Mouse (Mus musculus) A20 (cell line): ENCODE measurements around the gene Cmss1.

Source experiments
- DNase-seq: peaks from one replicate; pipeline ENCODE4 v3.0.0-alpha.2; 2011; ENCODE audit warnings: low read depth, low spot score

Gene Cmss1

DNA sequence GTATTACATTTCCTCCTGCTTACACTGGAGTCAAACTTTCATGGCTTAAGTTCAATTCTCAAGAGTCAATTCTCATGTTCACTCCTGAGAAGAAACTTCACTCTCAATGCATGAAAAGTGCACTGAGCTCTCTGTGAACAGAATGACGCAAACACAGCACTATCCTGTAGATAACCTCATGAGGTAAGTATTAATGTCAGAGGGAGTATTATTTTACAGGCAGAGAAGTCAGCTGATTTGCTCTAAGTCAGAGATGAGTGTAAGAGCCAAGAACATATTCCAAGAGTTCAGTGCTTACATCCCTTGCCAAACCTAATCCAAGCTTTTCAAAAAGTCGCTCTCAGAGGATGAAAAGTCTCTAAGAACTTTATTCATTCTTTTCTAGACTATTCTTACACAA, 128.2 kb downstream of the Cmss1 start:
- no peak for DNase-seq

DNA sequence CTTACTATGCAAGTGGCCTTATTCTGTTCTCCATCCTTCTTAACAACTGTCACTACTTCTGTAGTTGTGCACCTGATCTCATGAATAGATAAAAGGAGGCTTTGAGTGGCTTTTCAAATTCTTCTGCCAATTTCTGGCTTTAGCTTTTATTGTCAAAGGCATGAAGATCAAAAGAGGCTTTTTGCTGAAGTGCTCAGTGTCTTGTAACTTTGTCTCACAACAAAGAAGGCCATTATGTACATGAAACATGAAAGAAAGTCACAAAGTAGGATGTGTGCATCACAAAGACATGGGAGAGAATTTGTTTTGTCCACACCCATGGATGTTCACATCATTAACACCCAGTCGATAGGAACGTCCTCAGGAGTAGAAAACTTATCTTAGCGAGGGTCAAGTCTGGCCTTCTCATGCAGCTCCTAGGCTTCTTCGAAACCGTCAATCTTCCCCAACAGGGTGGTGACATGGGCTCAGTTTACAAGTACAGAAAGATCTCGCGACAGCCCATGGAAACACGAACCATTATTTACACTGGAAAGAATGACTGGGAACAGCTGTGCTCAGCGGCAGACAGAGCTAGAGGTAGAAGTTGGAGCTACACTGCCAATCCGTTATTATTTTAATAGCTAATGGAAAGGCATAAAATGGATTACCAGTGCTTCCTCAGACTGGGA, 133.1 kb downstream of the Cmss1 start:
- DNase-seq: no peak

DNA sequence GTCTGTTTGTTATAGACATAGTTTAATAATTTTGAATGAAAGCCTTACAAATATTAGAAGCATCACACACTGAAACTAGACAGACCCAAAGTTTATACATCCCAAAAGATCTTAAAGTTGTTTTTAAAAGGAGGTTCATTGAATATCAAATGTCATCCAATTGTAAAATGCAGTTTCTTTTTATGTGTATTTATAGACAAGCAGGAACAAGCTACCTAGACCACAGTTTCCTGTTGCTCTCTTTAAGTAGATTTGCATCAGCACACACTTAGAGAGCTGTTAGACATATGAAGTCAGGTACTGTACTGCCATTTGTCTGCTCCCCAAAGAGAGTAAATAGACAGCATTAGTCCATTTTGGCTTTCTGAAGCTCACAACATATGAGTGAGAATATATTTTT, 135.6 kb downstream of the Cmss1 start:
- DNase-seq: peak; percentile 72

DNA sequence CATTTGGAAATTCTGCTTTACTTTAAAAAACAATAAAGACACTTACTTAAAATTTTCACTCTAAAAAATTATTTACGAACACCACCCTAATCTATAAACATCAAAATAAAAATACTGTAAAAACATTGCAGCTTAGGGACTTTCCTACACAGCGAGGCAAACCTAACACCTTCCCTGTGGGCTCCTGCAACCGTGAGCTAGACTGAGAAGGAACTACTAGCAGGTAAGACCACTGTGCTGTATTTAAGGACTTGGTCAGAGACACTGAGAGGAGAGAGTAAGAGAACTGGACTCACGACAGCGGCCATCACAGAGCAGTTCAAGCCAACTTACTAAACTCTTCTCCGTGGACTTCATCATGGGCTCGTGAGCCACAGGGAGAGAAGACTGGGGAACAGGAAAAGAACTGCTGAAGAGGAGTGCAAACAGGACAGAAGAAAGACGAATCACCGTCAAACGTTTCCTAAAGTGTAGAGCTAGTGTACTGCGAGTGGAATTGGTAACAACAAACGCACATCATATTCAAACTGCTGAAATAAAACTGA, 136.3 kb downstream of the Cmss1 start:
- peak; percentile 57 for DNase-seq

DNA sequence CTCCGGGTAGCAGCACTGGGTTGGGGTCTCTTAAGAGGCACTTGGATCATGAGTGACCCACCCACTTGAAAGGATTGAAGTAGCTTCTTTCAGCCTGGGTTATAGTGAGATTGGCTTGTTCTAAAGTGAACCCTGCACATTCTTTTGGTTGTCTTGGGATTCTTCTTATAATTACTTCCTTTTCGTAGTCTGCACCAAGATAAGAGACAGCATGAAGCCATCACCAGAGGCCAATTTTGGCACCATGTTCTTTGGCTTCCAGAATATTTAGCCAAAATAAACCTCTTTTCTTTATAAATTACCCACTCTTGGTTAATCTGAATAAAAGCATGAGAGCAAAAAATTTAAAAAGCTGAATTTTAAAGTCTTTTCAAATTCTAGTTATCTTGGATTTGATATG, 136.8 kb downstream of the Cmss1 start:
- DNase-seq: no peak

DNA sequence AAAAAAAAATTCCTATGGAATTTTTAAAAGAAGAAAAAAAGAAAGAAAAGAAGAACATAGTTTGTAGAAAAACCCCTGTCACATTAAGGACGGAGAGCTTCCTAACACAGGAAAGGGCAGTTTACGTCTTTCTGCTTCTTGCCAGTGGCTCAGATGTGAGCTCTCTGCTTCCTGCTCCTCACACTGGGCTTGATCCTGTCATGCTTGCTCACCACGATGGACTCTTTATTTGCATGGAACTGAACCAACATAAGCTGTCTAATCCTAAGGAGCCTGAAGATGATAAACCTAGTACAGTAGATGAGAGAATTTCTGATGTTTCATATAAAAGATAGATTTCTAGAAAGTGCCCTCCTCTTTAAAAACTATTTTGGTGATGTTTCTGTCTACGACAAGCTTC, 137.4 kb downstream of the Cmss1 start:
- peak; percentile 16 for DNase-seq

DNA sequence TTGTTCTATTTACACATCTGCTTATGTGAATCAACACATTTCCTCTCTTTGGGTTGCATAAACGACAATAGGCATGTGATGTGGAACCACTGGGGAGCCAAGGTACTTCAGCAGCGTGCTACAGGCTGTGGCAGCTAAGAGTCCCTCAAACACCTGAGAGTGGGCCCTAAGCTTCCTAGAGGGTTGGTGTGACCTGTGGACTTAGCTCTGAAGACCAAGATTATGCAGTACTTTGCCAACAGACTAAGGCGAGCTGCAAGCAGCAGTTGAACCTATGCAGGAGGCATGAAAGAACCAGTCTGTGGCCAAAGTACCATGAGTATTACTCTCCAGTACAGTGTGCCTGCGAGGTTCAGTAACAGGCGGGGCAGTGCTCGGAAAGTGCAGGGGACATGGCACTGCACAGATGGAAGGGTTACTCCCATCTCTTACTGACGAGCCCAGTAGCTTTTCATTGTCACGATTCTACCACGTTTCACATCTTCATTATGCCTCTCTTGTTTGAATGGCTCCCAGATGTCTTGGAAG, 141.2 kb downstream of the Cmss1 start:
- DNase-seq: no peak

DNA sequence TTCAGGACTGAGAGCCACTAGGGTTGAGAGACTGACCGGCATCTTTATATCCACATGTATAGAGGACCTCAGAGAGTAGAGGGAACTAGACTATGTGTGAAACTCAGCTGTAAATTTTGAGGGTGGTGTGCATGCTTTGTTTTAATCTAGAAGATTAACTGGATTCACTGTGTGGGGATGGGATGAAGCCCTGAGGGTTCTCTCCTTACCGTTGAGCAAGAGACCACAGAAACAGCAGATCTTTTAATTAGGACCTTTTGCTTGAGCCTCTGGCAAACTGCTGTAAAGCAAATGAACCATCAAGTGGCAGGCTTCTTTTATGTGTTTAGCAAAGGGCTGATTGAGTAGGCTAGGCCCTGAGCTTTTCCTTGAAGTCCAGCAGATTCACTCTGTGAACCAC, 150.7 kb downstream of the Cmss1 start:
- no peak for DNase-seq

DNA sequence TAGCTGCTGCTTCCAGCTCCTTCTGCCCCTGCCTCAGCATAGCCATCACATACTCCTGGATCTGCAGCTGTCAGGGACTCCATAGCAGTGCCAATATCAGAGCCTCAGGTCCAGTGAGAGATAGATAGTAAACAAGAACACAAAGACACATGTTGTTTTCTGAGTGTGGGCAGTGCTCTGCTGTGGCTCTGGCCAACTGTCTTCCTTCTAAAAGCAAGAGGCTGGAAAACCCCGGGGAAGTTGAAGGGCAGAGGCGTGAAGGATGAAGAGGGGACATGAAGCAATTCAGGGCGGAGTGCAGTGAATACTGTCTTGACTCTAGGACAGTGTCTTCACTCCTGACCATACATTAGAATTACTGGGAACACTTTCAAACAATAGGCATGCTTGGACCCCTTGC, 151.1 kb downstream of the Cmss1 start:
- DNase-seq: no peak

DNA sequence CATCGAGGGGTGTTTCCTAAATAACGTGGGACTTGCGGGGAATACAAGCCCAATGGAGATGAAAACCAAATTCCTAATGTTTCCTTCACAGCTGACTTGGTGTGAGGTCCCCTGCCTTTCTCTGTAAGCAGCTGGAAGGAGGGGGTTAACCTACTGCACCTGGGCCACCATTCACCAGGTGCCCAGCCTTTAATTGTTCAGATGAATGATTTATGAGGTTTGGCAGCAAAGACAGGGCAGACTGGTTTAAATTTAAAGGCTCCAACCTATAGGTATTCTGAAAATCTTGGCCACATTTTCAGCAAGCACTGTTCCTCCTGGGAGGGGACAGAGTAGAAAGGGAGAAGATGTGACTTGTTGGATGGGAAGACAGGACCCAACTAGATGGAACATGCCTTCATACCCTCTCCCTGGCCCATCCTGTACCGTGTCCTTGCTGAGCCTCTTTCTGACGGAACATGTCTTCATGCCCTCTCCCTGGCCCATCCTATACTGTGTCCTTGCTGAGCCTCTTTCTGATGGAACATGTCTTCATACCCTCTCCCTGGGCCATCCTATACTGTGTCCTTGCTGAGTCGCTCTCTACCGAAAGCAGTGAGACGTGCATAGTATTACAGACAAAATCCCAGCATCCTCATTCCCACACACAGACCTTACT, 152.4 kb downstream of the Cmss1 start:
- DNase-seq: no peak

DNA sequence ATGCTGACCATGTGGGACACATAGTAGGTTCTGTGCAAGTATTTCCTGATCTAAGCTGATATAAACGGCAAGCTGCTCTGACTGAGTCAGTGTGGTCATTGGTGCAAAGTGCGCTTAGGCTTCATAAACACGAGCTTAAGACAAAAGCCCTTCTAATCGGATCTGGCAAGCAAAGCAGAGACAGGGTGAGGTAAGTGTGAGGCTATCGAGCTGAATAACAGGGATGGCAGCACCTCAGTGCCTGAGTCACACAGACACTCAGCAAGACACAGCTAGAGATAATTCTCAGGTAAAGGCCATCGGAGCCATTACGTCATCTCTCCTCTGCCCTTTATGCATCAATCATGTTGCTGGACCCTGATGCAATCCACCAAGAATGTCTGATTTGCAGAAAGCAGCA, 153.7 kb downstream of the Cmss1 start:
- no peak for DNase-seq

DNA sequence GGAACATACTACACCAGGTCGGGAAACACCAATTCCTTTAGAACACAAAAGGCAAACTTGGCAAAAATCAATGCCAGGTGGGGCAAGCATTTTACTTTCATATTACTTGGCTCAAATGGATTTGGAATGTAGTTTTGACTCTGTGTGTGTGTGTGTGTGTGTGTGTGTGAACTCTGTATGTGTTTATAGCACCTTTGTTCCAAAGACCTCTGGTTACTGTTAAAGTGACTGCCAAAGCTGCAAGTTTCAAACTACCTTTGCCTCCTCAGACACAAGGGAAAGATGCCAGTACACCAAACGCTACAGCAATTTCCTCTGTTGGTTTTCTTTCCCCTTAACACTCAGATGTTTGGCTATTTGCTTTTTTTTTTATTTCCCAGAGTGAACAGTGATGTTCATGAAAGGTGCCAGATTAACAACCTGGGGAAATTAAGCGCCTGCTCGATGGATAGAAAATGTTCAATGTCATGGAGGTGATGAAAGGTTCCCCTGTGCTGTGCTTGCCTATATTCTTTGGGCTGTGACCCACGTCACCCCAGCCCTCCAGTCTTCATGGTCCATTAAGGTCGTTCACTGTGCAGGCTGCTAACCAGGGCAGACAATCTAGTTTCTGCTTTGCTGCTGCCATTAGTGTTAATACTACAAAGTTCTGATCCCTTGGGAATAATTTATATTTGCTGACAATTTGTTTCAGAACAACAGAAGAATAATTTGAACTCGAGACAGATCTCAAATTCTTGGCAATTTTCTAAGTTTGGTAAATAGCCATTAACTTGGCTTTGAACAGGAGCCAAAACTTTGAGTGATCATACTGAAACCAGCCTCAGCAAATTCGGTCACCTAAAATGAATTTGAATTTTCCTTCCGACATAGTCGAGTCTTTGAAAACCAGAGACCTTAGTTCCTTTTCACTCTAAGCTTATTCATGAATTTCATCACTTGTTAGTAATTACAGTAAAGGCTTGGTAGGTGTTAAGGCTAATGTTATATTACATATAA, 161.3 kb downstream of the Cmss1 start:
- DNase-seq: no peak

DNA sequence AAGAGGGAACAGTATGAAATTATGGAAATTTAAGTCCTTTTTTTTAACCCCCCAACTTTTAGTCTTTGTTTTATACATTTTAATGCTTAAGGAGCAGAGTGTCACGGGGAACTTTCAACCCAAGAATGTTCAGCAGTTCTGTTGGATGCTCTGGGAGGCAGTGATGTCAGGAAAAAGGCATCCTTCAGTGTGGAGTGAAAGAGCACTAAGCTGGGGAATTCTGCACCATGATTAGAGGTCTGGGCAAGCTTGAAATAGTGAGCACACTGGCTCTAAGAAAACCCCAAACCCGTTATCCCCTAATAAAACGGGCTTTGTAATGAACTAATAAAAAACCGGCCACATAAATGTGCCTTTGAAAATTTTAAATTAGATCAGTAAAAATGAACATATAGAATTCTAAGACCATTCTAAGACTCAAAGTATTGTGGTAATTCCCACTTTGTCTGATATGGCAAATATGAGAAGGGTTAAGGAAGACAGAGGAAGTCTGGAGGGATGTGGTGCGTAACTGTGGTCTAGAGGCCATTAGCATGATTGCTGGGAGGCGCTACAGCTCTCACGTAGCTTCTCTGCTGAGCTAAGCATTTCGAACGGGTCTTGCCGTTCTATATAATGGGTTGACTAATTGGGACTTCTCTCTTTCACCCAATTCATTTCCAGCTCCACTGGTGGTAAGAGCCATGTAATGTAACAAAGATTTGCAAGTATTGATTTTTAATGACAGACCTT, 165.8 kb downstream of the Cmss1 start:
- no peak for DNase-seq

DNA sequence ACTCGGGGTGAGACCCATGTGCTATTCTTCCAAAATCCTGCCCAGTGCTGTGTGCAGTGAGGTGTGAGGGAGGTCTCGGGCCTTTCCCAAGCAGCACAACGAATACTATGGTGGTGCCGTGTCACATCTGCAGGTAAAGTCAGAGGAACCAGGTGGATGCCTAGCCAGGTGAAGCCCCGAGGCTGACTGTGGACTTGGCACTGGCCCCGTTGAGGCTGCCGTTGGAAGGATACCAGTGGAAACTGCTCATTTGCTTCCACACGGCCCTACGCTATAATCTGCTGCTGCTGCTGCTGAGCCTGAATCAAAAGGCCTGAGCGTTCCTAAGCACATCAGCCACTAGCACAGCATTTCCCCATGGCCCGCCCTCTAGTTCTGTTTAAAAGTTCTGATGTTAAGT, 167.5 kb downstream of the Cmss1 start:
- no peak for DNase-seq

DNA sequence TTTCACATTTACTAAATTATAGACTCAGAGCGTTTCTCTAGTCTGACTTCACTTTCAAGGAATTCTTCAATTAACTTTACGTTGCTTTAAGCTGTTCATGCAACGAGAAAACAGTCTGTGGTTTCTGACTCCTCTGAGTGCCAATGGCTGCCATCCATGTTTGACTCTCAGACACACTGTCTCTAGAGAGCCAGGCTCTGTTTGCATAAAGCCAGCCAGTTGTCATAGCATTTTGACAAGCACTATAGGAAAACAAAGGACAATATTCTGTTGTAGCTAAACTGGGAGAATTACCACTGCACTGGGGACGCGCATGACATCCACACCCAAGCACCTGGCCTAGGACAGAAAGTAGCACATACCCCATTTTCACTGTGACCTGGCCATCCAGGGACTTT, 168.4 kb downstream of the Cmss1 start:
- DNase-seq: no peak

DNA sequence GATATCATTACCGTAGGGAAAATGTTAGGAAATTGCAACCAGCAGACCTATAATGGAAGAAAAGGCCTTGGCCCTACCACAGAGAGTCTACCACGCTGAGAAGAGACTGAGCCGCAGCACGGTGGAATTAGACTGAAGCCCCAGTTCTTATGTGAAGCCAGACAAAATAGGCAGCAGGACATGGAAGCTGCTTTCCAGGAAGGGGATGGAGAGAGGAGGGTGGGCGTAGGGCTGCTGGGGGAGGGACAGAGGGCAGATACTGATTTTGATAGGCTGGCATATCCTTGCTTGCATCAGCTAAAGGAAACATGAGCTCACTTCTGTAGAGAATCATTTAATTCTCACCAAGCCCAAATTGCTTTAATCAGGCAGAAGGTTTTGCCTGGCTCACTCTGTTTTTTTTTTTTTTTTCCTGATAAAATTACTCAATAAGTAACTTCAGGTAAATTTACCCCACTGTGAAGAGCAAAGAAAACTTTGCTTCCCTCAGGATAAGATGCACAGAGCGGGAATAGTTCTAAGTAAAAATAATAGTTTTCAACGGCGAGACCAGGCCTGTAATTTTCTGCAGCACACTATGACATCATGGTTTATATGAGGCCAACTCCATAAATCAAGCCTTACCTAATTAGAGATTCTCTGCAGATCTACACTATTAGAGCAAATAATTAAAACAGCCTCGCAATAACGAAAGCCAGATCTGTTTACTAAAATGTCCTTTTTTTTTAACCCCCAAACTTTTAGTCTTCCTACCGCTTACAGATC, 169.0 kb downstream of the Cmss1 start:
- no peak for DNase-seq

DNA sequence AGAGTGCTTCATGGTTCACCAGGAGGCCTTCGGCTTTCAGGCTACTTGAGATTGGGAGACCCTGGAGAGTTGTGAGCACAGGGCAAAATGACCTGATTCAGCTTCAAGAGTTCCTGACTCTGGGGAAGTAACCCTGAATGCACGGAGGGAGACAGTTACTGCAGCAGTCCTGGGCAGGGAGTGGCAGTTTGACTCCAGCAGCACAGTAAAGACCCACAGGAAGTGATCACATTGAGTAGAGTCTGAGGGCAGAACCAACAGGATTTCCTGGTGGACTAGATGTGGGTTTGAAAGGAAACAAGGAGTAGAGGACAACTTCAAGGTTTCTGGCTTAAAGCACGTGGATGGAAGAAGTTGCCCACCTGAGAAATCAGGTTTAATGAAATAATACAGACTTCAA, 172.0 kb downstream of the Cmss1 start:
- no peak for DNase-seq

DNA sequence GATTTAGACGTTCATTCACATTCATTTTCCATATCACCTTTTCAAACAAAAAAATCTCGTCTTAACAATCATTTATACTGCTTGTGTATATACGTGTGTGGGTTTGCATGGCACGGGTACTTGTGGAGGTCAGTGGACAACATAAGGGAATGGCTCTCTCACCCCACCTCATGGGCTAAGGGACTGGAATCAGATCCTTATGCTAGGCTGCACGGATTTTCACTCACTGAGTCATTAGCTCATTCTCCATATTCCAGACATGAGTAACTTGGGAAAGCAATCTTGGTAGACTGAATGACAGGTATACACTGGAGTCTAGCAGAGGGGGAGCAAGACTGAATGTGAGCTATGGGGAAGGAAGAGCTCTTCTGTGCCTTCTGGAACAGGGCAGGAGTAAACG, 173.0 kb downstream of the Cmss1 start:
- DNase-seq: no peak

DNA sequence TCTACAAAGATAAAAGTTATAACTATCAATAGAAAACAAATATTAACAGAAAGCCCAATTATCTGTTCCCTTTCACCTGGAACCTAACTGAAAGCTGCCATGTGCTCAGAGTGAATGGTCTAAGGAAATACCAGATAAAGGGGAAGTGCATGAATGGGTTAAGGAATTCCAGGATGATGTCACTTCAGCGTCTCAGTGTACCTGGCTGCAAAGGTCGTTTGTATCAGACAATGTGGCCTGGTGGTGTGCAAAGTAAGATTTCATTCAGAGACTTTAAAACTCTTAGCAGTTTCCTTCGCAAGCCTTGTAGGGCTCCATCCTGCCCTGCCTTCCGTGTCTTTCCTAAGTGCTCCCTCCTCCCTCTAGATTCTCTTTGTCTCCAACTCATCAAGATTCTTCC, 173.5 kb downstream of the Cmss1 start:
- no peak for DNase-seq

DNA sequence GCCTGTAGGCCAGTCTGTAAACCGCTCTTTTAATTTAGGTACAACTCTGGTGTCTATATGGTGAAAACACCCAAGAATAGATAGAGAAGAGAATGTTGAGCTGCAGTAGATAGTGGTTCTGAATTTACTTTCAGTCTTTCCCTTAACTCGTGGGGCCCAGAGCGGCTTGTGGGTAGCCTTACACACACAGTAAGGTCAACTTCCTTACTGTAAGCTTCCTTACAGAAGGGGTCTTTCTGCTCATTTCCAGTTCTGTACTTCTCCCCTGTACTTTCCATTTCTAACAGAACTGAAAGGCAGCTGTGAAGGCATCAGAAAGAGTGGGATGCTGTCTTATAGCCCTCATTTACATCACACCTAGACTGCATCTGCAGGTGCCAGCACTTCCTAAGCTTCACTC, 175.4 kb downstream of the Cmss1 start:
- no peak for DNase-seq

DNA sequence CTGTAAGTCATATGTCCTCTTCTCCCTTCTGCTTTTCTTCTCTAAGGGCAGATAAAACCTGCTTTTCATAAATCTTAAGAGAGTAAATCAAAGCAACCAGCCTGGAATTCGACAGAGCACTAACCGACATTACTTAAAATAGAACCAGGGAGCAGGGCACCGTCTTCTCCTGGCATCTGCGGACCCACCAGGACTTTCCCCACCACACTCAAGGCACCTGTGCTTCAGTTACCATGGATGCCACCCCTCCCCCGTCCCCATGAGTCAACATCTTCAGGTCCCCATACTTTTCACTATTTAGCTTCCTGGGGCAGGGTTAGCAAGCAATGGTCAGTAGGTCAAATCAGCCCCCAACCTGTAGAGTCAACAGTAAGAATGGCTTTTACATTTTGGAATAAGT, 177.7 kb downstream of the Cmss1 start:
- no peak for DNase-seq
